Mouse (Mus musculus) stomach, postnatal 0 days (tissue): Measurements from ENCODE around the gene Ptcd2.

Source experiments
- CTCF ChIP-seq: IDR thresholded peaks from 2 replicates; pipeline ENCODE4 v1.5.1; 2016; ENCODE audit warnings: antibody characterized with exemption, low read depth, mild to moderate bottlenecking, moderate library complexity
- EP300 ChIP-seq: optimal IDR thresholded peaks from 2 replicates; pipeline ENCODE3; 2016; ENCODE audit warnings: antibody characterized with exemption

GRCm38 (mm10) chr13:99378223-99378622, 33.7 kb upstream of the Ptcd2 start:
- TF ChIP-seq CTCF (no peak), EP300 (no peak)
